Mouse (Mus musculus): ENCODE data around the gene Car8. TPM values are rescaled to one million over a fixed set of nuclear protein-coding genes. Genes with fewer than 3 reads are reported as not detected.
A peak's percentile ranks its signal among the peaks of the same experiment; 100 is the strongest.
"Not testable (repeated sequence)": the region's sequence is repeated elsewhere in the genome, so short reads cannot be mapped to it uniquely, and the experiment has no call there.

Gene Car8
- polyA plus RNA-seq, 1 experiment = 0.07 TPM

DNA sequence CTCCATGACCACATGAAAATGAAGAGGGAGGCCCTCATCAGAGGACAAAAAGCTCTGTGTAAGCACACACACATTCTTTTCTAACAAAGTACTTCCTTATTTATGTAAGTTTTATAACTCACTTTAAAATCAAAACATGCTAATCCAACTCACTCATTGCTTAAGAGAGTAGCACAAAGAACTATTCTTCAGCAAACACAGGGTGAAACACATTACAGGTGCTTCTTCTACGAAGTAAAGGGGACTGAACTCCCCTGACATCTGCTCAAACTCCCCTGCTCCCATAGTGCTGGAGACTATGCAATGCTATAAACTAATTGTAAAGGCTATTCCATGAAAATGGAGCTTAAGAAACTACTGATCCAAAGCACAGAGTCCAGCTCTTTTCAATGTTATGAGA, 35.5 kb downstream of the Car8 start:
- DNase-seq (ENCODE audit: low read depth) = no peak

DNA sequence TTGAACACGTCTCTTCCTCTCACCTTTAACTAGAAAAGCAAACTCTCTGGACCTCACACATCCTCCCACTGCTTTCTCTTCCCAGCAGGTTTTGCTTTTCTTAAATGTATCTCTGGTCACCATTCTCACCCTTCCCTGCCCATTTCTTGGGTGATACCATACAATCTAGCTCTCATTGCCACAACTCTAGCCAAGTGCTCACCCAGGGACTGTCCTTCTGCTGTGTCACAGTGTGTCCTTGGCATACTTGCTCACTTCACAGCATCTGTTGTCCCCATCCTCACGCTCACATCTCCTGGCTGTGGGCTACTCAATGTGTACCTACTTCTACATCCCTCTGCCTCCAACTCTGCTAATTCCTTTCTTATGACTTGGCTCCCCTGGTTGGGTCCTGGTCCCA, 37.2 kb downstream of the Car8 start:
- DNase-seq (ENCODE audit: low read depth) = no peak

DNA sequence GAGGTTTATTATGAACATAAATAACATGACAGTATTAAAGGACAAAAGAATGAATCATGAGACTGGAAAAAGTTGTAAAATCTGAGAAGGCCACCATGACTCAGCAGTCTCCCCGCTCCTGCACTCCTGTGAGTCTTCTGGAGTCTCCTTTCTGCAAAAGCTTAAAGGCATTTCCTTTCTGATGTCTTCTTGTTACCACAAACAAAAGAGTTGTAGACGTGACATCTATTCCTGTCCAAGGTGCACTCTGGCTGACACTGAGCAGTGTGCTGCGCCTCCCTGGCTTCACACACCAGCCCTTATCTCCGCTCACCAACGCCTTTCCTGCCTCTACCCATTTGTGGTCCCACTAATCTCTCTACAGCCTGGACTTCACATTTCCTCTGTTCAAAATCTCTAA, 38.8 kb downstream of the Car8 start:
- DNase-seq (ENCODE audit: low read depth) = no peak

DNA sequence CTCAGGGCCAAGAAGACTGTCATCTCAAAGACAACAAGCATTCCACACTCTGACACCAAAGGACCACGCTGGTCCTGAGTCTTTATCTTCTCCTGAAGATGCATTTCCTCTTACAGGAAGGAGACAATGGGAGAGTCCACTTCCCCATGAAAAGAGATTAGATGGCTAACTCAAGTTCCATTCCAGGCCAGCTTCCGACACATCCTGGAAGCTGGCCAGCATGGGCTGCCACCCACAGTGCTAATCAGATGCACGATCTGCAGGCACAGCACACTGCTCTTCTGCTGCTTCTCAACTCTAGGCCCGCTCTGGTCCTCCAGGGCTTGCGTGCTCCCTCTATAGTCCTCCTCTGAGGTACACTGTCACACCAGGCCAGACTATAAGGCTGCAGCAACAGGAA, 40.8 kb downstream of the Car8 start:
- no peak for DNase-seq (ENCODE audit: low read depth)

DNA sequence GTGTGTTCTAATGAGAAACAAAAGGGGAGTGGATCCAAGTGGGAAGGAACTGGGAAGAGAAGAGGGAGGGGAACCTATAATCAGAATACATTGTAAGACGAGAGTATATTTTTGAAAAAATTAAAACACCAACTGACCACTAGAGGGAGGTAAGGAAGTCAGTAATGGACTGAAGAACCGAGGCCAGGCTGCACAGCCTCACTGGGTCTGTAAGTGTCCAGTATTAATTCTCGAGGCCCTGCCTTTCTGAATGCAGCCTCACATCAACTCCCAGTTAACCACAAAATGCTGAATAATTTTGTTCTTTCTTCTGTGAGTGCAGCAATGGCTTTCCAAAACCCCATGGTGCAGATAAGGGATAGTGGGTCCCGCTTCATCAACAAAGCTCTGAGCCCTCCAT, 48.4 kb downstream of the Car8 start:
- no peak for DNase-seq (ENCODE audit: low read depth)

DNA sequence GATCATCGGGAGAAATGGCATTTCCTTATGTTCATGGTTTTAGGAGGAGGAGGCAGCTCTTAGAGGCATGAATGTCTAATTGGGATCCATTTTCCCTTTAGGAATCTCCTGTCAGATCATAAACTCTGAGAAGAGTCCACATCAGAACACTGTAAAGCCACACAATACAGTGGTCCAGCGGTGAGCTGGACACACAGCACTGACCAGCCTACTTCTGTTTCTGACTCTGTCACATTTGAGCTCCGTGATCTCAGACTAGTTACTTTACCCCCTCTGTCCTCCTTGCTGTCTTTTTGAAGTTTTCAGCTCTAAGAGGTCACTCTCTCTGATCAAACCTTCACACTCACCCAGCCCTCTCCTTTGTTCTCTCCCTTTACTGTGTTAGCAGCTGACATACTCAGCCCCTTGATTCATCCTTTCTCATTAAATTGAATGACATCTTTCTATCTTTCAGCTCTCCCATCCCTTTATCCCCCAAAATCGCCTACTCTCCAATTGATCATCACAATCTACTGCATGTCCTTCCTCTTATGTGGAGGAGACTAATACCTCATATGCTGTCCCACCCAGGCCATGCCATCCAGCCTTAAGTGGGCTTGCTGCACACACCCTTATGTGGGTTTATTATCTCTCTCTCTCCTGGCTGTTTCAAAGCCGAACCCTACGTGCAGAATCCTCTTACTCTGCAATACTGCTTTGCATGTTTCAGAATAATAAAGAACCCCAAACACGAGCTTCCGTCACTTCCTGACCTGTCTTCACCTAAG, 51.7 kb downstream of the Car8 start:
- no peak for DNase-seq (ENCODE audit: low read depth)

DNA sequence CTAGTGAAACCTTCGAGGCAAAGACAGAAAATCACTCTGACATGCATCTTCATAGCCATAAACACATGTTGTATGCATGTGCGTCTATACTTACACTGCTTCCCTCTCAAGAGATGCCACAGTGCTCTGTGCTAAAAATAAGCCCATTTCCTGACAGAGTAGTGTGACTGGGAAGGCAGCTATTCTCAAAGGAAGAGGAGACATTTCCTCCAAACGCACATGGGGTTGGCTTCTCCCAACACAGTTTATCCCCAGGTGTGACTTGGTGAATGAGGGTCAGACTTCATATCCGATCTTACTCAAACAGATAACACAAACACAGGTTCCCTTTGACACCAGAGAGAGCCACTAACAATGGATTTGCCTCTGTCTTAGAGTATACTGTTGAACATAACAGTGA, 58.3 kb downstream of the Car8 start:
- no peak for DNase-seq (ENCODE audit: low read depth)

DNA sequence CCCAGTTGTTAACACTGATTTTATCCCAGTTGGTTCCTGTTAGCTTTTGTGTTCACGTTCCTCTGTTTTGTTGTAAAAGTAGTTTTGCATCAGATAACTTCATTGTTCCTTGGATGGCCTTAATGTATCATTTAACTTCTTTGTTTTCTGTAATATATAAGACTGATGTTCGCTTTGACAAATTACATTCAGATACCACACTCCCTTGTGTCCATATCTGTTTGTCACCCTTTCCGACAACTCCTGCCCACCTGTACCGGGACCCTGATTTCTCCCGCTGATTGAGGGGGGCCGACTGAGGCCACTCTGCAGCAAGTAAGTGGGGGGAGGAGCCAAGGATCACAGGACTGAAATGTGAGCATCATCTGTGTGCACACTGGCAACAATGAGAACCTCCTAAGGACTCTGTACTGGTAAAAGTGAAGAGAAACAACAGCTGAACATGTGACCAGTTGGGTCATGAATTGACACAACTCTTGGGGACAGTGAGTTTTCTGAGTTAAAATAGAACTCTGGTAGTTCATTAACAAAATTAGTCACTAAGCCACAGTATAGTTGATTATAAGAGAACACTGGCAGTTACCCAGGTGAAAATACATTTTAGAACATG, 84.1 kb downstream of the Car8 start:
- DNase-seq (ENCODE audit: low read depth) = no peak

DNA sequence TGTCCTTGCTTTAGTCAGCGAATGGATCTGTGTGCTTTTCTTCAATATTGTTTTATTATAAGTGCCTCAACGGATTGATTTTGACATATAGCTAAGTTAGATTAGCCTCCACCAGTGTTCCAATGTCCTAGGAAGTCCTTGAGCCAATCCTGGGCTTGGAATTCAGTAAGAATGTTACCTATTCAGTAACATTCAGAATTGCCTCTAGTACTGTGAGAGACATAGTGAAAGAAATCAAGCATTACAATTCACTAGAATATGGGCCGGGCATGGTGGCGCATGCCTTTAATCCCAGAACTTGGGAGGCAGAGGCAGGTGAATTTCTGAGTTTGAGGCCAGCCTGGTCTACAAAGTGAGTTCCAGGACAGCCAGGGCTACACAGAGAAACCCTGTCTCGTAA, 84.9 kb downstream of the Car8 start:
- not testable (repeated sequence) for DNase-seq (ENCODE audit: low read depth)

DNA sequence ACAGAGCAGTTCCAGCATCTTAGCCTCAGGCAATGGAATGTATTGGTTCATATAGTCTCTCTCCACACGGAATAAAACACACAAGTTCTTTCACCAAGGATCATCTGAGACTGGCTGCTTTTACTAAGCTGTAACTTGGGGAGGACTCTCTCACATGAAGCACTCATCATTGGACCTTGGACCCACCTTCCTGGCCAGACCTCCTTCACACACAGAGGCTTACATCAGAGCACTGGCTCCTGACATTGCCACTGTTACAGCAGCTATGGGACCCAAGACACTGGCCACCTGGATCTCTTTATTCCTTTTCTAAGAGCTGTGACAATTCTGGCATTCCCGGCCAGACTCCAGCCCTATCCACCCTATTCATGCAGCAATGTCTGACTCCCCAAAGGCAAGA, 101.4 kb downstream of the Car8 start:
- DNase-seq (ENCODE audit: low read depth) = no peak

DNA sequence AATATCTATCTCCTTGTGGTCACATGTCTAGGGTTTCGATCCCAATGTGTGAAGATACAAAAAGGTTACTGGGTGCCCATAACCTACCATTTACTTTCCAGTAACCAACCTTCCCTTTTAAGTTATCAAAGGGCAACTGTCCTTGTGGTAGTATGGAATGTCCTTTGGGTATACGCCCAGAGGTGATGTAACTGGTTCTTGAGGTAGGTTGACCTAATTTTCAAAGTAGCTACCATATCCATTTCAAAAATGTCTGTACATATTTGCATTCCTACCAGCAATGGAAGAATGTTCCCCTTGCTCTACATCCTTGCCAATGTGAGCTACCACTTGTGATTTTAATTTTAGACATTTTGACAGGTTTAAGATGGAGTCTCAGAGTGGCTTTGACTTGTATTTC, 106.8 kb downstream of the Car8 start:
- no peak for DNase-seq (ENCODE audit: low read depth)

DNA sequence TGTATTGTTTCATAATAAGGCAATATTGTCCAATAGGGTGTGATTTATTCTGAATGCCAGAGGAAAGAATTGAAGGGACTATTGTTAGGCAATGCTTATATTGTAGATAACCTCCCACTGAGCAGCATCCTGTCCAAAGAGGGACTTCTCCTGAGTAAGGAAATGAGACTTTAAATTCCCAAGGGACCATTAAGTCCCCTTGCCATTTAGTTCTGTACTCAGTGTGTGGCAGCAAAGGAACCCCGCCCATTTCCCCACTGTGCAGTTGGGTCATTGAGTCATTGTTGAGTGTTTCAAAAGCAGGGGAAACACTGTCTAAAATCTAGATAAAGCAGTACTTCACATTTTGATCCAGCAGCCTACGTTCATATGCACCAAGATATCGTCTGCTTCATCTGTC, 125.3 kb downstream of the Car8 start:
- peak; percentile 28 for DNase-seq (ENCODE audit: low read depth)

DNA sequence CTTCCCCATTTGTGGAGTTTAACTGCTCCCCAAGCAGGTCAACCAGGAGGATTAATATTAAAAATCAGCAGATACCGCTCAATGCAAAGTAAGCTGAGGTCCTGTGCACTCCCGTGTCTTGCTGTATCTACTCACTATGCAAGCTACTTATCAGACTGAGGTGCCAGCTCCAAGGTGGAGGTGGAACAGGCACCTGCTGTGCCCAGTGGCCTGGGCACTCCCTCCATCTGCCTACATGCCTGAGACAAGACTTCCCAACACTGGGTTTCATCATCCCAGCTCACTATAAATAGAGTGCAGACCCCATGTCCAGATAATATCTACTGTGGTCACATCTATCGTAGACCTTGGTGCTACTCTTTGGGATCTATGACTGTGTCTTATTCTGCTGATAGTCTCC, 127.0 kb downstream of the Car8 start:
- DNase-seq (ENCODE audit: low read depth) = no peak

DNA sequence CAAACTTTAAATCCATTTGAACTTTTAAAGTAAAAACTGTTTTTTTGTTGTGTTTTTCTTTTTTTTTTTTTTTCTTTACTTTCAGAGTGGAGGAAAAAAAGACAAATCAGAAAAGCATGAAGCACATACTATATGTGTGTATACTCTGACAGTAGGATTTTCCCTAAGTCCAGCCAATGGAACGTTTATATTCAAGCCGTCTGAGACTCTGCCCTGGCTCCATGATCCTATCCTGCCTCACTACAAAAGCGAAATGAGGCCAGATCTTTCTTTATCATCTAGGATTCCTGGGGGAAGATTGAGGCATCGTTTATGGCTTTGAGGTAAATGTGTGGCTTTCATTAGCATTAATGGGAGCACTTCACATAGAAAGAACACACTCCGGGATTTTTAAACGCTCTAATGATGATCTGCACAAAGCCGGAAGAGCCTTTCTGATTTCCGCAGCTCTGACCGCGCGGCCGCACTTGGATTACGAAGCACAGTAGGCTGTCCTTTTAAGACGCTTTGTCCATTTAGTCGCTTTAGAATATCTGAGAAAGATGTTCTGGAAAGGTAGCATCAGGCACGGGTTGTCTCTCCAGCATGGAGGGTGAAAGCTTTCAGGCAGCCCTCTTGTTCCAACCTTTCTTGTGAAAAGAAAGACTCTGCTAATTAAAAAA, 128.8 kb downstream of the Car8 start:
- DNase-seq (ENCODE audit: low read depth) = no peak

DNA sequence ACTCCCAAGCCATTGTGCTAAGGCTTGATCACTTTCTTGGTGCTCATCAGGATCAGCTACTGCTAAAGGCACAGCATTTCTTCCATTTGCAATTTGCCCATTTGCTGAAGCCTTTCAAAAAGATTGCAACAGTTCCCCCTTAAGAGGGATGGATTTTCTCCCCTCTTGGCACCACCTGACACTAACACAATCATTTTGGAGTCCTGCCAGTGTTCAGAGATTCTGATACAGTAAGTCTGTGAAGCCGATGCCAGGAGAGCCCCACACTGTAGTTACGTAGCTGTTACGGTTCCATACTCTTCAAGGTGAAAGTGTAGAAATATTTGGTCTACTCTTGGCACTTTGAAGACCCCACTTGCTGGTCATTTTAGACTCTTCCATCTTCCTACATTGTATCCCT, 137.4 kb downstream of the Car8 start:
- no peak for DNase-seq (ENCODE audit: low read depth)

DNA sequence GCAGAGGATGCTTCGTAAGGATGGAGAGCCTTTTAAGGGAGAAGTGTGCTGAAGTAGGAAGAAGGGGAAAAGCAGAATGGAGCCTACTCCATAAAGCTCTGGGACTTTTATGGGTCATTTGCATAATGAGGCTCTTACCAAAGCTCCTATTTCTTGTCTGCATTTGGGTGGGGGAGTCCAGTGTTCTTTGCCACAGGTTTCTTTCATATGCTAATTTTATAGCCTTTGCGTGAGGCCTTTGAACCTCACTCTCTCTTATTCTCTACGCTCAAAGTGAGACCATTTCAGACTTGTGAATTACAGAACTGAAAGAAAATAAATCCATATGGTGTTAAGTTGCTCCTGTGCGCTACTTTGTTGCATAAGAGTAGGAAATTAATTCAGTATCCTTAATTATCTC, 140.8 kb downstream of the Car8 start:
- DNase-seq (ENCODE audit: low read depth) = no peak

DNA sequence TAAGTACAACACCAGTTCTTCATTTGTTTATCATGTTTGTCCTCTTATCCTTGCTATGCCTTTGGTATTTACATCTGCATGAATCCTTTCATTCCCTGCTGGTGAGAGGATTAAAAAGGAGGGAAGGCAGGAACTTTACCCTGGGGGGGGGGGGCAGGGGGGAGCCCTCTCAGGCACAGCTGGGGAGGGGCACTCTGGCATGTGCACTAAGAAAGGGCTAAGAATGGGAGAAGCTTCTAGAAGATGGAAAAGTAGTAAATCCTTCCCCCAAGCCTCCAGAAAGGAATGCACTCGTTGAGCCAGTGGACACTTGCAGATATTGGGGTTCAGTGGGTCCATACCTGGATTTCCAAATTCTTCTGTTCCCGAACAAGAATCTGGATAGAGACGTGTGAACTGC, 141.2 kb downstream of the Car8 start:
- no peak for DNase-seq (ENCODE audit: low read depth)

DNA sequence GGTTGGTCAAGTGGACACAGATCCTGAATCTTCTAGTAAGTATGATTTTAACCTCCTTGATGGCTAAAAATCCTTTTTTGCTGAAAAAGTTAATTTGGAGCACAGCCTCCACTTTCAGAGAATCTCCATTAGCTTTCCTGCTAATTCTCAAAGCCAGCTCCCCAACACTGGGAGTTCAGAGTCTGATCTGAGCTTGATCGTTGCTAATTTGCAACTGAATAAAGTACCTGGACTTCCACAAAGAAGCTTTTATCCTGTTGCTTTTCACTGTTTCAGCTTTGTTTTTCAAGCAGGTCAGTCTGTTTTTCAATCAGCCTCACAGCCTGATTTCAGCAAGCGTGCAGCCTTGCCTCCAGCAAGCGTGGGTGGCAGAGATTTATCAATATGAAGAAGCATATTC, 145.3 kb downstream of the Car8 start:
- DNase-seq (ENCODE audit: low read depth) = not testable (repeated sequence)

Measured in gonadal fat pad, adult 2 months (tissue).